Mouse (Mus musculus) NIH3T3 (cell line): ENCODE measurements around the gene Pkdrej.

ENCODE experiments used
- DNase-seq: peaks from one replicate; pipeline ENCODE4 v3.0.0-alpha.2; 2012; ENCODE audit warnings: low read depth

The Pkdrej gene

GRCm38 (mm10) chr15:85766677-85767076 lies 54.9 kb downstream of the Pkdrej start:
- DNase-seq = no peak

- no peak for DNase-seq
Measured at GRCm38 (mm10) chr15:85765022-85765421, 56.5 kb downstream of the Pkdrej start.
